Mouse (Mus musculus) heart, postnatal 0 days (tissue): ENCODE measurements around the gene Hist1h3e. TPM values are rescaled to one million over a fixed set of nuclear protein-coding genes. Genes with fewer than 3 reads are reported as not detected.
"Not testable (repeated sequence)": the region's sequence is repeated elsewhere in the genome, so short reads cannot be mapped to it uniquely, and the experiment has no call there.

Experiments used
- ATAC-seq: fragments of 200-750 bp; cut with Nextera tagmentation; 2 replicates; pipeline ENCODE4 v1.8.0; 2017; ENCODE audit warnings: low read depth, moderate number of reproducible peaks, moderate library complexity; ENCODE audit not compliant: insufficient read depth
- DNase-seq: peaks from one replicate; pipeline ENCODE4 v3.0.0-alpha.2; 2016; ENCODE audit warnings: low spot score
- H3K27ac ChIP-seq: fragments of 300-500 bp; sonication (generic); 2 replicates; pipeline ENCODE4 v1.5.1; 2014; ENCODE audit warnings: low read depth, mild to moderate bottlenecking
- H3K27me3 ChIP-seq: fragments of 300-500 bp; sonication (generic); 2 replicates; pipeline ENCODE4 v1.6.1; 2014; ENCODE audit warnings: low read length, mixed read lengths; ENCODE audit not compliant: control insufficient read depth, insufficient read depth
- H3K36me3 ChIP-seq: fragments of 300-500 bp; sonication (generic); replicated peaks from 2 replicates; pipeline ENCODE4 v1.6.1; 2014; ENCODE audit warnings: low read length, mixed read lengths; ENCODE audit not compliant: control insufficient read depth, insufficient read depth
- H3K4me1 ChIP-seq: fragments of 300-500 bp; sonication (generic); 2 replicates; pipeline ENCODE4 v1.6.1; 2014; ENCODE audit warnings: antibody characterized with exemption; ENCODE audit not compliant: control insufficient read depth, insufficient read depth
- H3K4me2 ChIP-seq: fragments of 300-500 bp; sonication (generic); 2 replicates; pipeline ENCODE4 v1.6.1; 2014; ENCODE audit warnings: low read depth, mild to moderate bottlenecking, low read length, moderate library complexity
- H3K4me3 ChIP-seq: fragments of 300-500 bp; sonication (generic); 2 replicates; pipeline ENCODE4 v1.5.1; 2014; ENCODE audit warnings: low read depth, low read length
- H3K9ac ChIP-seq: fragments of 300-500 bp; sonication (generic); replicated peaks from 2 replicates; pipeline ENCODE4 v1.6.1; 2014; ENCODE audit warnings: low read depth, low read length, mixed read lengths
- H3K9me3 ChIP-seq: fragments of 300-500 bp; sonication (generic); replicated peaks from 2 replicates; pipeline ENCODE4 v1.6.1; 2016; ENCODE audit warnings: low read length; ENCODE audit not compliant: control insufficient read depth
- CTCF ChIP-seq: IDR thresholded peaks from 2 replicates; pipeline ENCODE4 v1.5.1; 2016; ENCODE audit warnings: antibody characterized with exemption, control low read depth, low read depth
- EP300 ChIP-seq: IDR thresholded peaks from 2 replicates; pipeline ENCODE4 v1.6.1; 2016; ENCODE audit warnings: antibody characterized with exemption, low read depth
- WGBS: fragments of 180-500 bp; shearing (Covaris S2); extraction: QIAGEN DNeasy Blood & Tissue Kit; methylation state at CpG from one replicate; pipeline ENCODE4 v1.1.7; 2014; 5-methylcytosine and 5-hydroxymethylcytosine counted together
- polyA plus RNA-seq: library from polyadenylated mRNA; unstranded; fragments of >200 nt; fragmentation: Nextera tagmentation; extraction: Ambion mirVana; gene quantifications from 2 replicates; pipeline ENCODE4 v1.2.1, GENCODE M21; 2015
- total RNA-seq: library from RNA; depleted of rRNA; stranded (reverse); fragments of >200 nt; gene quantifications from 2 replicates; pipeline ENCODE4 v1.2.3, GENCODE M21; 2014; ENCODE audit warnings: low replicate concordance

Hist1h3e gene
- total and polyA plus RNA-seq, 2 experiments from 2014 or later = 0.97 to 625 TPM

DNA sequence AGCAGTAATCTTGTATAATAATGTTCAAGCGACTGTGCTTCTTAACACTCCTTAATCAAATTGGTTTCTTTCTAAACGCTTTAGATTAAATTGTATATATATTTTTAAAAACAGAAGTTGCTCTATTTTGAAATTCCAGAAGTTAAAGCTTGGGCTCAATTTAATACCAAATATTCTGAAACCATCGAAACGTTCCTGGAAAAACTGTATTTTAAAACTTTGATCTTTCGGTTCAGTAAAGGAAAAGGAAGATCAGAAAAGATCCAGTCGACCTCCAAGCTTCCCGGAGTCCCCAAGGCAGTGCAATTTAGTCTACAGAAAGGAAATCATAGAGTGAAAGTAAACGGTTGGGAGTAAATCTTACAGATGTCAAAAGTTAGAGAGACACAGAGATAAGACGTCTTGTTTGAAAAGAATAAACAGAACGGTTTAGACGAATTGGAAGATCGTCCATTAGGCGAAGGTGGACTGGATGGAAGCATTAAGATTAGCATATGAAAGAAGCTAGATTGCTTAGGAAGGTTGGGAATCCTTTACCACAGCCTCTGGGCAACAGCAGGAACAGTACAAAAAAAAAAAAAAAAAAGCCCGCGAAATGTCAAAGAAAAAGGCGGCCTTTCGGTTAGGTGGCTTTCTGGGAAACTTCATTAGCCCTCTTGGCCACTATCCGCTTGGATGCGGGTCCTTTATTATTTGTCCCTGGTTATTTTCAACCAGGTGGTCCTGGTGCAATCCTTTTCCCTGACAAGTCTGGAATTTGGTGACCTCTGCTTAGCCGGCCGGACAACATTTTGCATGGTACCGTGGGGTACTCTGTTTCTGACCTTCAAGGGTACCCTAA is 24.1 kb upstream of the Hist1h3e start:
- DNase-seq = peak; percentile 14
- peak overlapping the region; percentile 99 for H3K27ac ChIP-seq
- peaks cover 24% of the 10 kb centered on the region; the same call in 1 of the 2 replicates for H3K4me1 ChIP-seq
- H3K36me3 ChIP-seq = no peaks in the 10 kb centered on the region
- TF ChIP-seq EP300 (no peak), CTCF (no peak)
- H3K4me2 ChIP-seq = peak overlapping the region; percentile 74
- peak overlapping the region; percentile 62 for H3K4me3 ChIP-seq
- no peak for ATAC-seq
- no peaks in the 10 kb centered on the region for H3K9me3 ChIP-seq
- H3K27me3 ChIP-seq = no peaks in the 10 kb centered on the region
- H3K9ac ChIP-seq = peak overlapping the region; percentile 64
- WGBS = 2% methylated on average over 22 of the region's 22 CpGs

DNA sequence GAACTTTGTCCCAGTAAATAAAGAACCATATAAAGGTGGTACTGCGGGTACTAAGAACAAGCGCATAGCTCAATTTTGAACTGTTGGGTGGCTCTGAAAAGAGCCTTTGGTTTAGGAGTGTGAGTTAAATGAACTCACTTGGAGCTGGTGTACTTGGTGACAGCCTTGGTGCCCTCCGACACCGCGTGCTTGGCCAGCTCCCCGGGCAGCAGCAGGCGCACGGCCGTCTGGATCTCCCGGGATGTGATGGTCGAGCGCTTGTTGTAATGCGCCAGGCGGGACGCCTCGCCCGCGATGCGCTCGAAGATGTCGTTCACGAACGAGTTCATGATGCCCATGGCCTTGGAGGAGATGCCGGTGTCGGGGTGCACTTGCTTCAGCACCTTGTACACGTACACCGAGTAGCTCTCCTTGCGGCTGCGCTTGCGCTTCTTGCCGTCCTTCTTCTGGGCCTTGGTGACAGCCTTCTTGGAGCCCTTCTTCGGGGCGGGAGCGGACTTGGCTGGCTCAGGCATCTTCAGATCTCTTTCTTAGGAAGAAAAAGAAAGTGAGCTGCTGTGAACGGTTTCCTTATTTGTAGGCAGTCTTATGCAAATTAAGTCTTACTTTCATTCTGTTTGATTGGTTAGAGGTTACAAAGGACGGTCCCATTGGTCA is 23.4 kb upstream of the Hist1h3e start:
- H3K36me3 ChIP-seq, H3K27me3 ChIP-seq, H3K9me3 ChIP-seq: not testable (repeated sequence)
- H3K4me1 ChIP-seq = peaks cover 24% of the 10 kb centered on the region; the same call in 1 of the 2 replicates
- DNase-seq = peak; percentile 97
- H3K9ac ChIP-seq = peak overlapping the region; percentile 82
- peak overlapping the region; percentile 99 for H3K27ac ChIP-seq
- peak; percentile 78 for ATAC-seq
- WGBS = under 1% methylated on average over 23 of the region's 36 CpGs
- 0 out of 2 replicates have a peak, but pooled peaks have one; percentile 43 for TF ChIP-seq EP300
- H3K4me2 ChIP-seq = peak overlapping the region; percentile 74
- peak overlapping the region; percentile 62 for H3K4me3 ChIP-seq

DNA sequence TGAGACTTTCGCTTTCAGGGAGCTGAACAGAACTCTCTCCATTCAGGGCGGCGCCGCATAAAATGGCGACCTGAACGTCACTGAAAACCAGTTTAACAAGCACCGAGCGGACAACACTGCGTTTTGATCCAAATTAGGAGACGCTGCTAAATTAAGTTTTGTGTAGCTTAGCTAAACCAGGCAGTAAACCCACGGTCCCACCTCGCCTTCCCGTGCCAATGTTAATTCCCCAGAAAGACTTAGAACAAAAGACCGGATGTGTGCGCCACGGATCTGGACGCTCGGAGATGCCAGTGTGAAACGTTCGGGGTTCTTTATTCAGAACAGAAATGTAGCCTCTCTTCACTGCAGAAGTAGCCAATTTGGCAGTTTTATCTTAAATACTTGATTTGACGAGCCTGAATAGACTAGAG is 22.9 kb upstream of the Hist1h3e start:
- Histone ChIP-seq H3K4me1 (peaks cover 24% of the 10 kb centered on the region; the same call in 1 of the 2 replicates), H3K9ac (peak overlapping the region; percentile 82), H3K4me2 (peak overlapping the region; percentile 74), H3K36me3 (no peaks in the 10 kb centered on the region), H3K9me3 (no peaks in the 10 kb centered on the region), H3K4me3 (peak overlapping the region; percentile 62), H3K27ac (peak overlapping the region; percentile 99), H3K27me3 (no peaks in the 10 kb centered on the region)
- DNase-seq (peak; percentile 74), ATAC-seq (peak; percentile 31; the same call in 1 of the 2 replicates)
- TF ChIP-seq EP300 (no peak), CTCF (no peak)
- under 1% methylated on average over 21 of the region's 21 CpGs for WGBS

DNA sequence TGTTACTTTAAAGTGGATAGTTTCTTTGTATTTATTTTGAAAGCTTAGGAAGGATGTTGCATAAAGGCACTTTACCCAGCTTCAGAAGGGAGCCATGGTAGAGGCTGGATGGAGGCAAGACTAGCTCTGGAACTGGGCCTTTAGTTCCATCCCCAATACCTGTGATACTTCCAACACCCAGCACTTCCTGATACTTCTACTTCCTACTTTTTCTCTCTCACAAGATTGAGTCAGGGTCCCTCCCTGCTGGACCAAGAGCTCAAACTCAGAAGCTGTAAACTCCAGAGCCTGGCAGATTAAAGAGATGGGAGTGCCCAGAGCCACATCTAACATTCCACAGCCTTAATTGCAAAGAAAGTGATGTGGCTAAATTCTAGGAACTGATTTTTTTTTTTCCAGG is 22.2 kb upstream of the Hist1h3e start:
- DNase-seq (peak; percentile 10), ATAC-seq (no peak)
- H3K9ac ChIP-seq = peak overlapping the region; percentile 82
- no peaks in the 10 kb centered on the region for H3K27me3 ChIP-seq
- peak overlapping the region; percentile 62 for H3K4me3 ChIP-seq
- no peaks in the 10 kb centered on the region for H3K9me3 ChIP-seq
- TF ChIP-seq EP300 (no peak), CTCF (no peak)
- peak overlapping the region; percentile 74 for H3K4me2 ChIP-seq
- H3K36me3 ChIP-seq = no peaks in the 10 kb centered on the region
- H3K27ac ChIP-seq = peak overlapping the region; percentile 99
- H3K4me1 ChIP-seq = peaks cover 24% of the 10 kb centered on the region; the same call in 1 of the 2 replicates

DNA sequence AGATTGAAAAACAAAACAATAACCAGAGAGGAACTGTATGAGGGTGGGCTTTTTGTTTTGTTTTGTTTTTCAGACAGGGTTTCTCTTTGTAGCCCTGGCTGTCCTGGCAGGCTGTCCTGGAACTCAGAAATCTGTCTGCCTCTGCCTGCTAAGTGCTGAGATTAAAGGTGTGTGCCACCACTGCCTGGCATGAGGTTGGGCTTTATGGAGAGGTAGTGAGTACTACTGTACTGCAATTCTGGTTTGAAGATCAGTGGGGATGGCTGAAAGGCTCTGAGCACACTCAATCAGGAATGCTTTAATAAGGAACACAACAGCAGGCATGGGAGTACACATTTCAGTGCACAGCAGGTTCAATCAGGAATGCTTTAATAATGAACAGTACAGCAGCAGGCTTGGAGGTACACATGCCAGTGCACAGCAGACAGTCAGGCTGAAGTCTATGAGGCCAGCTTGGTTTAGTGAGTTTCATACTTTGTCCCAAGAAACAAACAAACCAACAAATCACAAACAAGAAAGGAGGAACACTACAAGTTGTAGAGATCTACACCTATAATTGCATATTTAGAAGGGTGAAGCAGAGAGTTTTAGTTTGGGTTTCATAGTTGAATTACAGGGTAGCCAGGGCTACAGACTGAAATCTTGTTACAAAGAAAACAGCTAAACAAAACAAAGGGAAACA is 21.4 kb upstream of the Hist1h3e start:
- Histone ChIP-seq H3K4me3 (no peak overlapping the region), H3K4me2 (no peak overlapping the region), H3K9ac (no peak overlapping the region), H3K27ac (peak overlapping the region; percentile 28; the same call in 1 of the 2 replicates), H3K27me3 (no peaks in the 10 kb centered on the region), H3K9me3 (no peaks in the 10 kb centered on the region), H3K4me1 (peaks cover 24% of the 10 kb centered on the region; the same call in 1 of the 2 replicates), H3K36me3 (no peaks in the 10 kb centered on the region)
- TF ChIP-seq CTCF (no peak), EP300 (no peak)
- DNase-seq = no peak
- no peak for ATAC-seq
